Mouse (Mus musculus): ENCODE measurements at regions not wholly inside any gene's neighbourhood (a gene's known extent, or its start where the extent isn't known, plus 50 kb on each side); places are given as distances from the start of the nearest gene placed in this dataset.

DNA sequence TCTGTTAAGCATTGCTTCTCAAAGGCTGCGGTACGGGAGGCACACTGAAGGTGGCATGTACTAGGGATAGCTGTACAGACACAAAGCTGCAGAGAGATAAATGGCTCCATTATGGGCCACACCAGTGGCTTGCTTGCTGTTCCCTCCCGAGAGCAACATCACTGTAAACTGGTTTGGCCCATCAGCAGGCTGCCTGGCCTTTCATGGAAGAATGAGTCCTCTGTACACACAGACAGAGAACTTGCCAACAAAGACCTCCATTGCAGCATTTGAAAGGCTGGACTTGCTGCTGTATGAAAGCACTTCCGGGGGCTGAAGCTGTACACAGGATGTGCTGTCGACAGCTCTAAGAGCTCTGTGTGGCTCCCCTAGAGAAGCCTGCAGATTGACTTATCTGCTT lies 364.1 kb upstream of the Gm26657 start:
- TF ChIP-seq GATA1 (IDR thresholded peaks at IDR 0.05; ENCODE audit: borderline replicate concordance, low read length) (no peak), FLI1 (IDR thresholded peaks at IDR 0.05; ENCODE audit: low read length) (no peak)
